Mouse (Mus musculus): Measurements from ENCODE around the gene Myo18a. TPM values are rescaled to one million over a fixed set of nuclear protein-coding genes. Genes with fewer than 3 reads are reported as not detected.

Gene Myo18a
- polyA plus RNA-seq (2012; rRNA removed): 30.1 and 48.9 TPM in 2 replicates

GRCm38 (mm10) chr11:77762783-77763672 lies at the start of gene Myo18a:
Myo18a (plus strand) TSS chr11:77763246.

GRCm38 (mm10) chr11:77725183-77725582 lies 37.9 kb upstream of the Myo18a start, which contains the start of gene Cryba1:
Cryba1 (minus strand) TSS chr11:77725283.

GRCm38 (mm10) chr11:77787707-77788106 lies 24.7 kb downstream of the Myo18a start, which contains the start of gene Gm10277:
Gm10277 (minus strand) TSS chr11:77787747.

GRCm38 (mm10) chr11:77893787-77894718 lies 131.0 kb downstream of the Myo18a start, which contains the start of gene Pipox:
Pipox (minus strand) TSS chr11:77894096.

Other genes with a start within 250 kb of the Myo18a start
- gene Abhd15, start 248.1 kb upstream of the Myo18a start, polyA plus RNA-seq (2012; rRNA removed): 0.73 and 0.77 TPM in 2 replicates
- gene Trp53i13, start 247.3 kb upstream of the Myo18a start, polyA plus RNA-seq (2012; rRNA removed): 17.9 and 19.1 TPM in 2 replicates
- gene Gm10392, start 244.0 kb upstream of the Myo18a start, polyA plus RNA-seq (2012; rRNA removed): not detected in 2 replicates
- gene Taok1, start 155.4 kb upstream of the Myo18a start, polyA plus RNA-seq (2012; rRNA removed): 11.5 and 21.5 TPM in 2 replicates
- 16.5 and 24.0 TPM in 2 replicates for gene Nufip2, start 77.1 kb upstream of the Myo18a start, polyA plus RNA-seq (2012; rRNA removed)
- 1.4 and 3.6 TPM in 2 replicates for gene Cryba1, start 38.0 kb upstream of the Myo18a start, polyA plus RNA-seq (2012; rRNA removed)
- gene Gm10277, start 24.5 kb downstream of the Myo18a start, polyA plus RNA-seq (2012; rRNA removed): not detected in 2 replicates
- 12.7 and 20.6 TPM in 2 replicates for gene Pipox, start 130.8 kb downstream of the Myo18a start, polyA plus RNA-seq (2012; rRNA removed)
- 8.9 and 12.4 TPM in 2 replicates for gene Sez6, start 167.6 kb downstream of the Myo18a start, polyA plus RNA-seq (2012; rRNA removed)
- 63.4 and 84.4 TPM in 2 replicates for gene Phf12, start 219.5 kb downstream of the Myo18a start, polyA plus RNA-seq (2012; rRNA removed)

Measured in central nervous system, embryonic 11.5 days (tissue).